Mouse (Mus musculus) midbrain, embryonic 15.5 days (tissue): Measurements from ENCODE around the gene Iqgap3. TPM values are rescaled to one million over a fixed set of nuclear protein-coding genes. Genes with fewer than 3 reads are reported as not detected.
A peak's percentile ranks its signal among the peaks of the same experiment; 100 is the strongest.

ENCODE experiments used
- ATAC-seq: fragments of 200-750 bp; cut with Nextera tagmentation; replicated peaks from 2 replicates; pipeline ENCODE4 v1.8.0; 2017; ENCODE audit warnings: moderate TSS enrichment
- H3K27ac ChIP-seq: fragments of 300-500 bp; sonication (generic); 2 replicates; pipeline ENCODE4 v1.5.1; 2015; ENCODE audit warnings: mild to moderate bottlenecking, inconsistent platforms
- H3K27me3 ChIP-seq: fragments of 300-500 bp; sonication (generic); replicated peaks from 2 replicates; pipeline ENCODE4 v1.6.1; 2015; ENCODE audit warnings: inconsistent platforms
- H3K36me3 ChIP-seq: fragments of 300-500 bp; sonication (generic); replicated peaks from 2 replicates; pipeline ENCODE4 v1.6.1; 2015; ENCODE audit warnings: inconsistent platforms
- H3K4me1 ChIP-seq: fragments of 300-500 bp; sonication (generic); 2 replicates; pipeline ENCODE4 v1.6.1; 2015; ENCODE audit warnings: inconsistent platforms
- H3K4me2 ChIP-seq: fragments of 300-500 bp; sonication (generic); 2 replicates; pipeline ENCODE4 v1.6.1; 2015; ENCODE audit warnings: inconsistent platforms, mild to moderate bottlenecking, moderate library complexity
- H3K4me3 ChIP-seq: fragments of 300-500 bp; sonication (generic); 2 replicates; pipeline ENCODE4 v1.5.1; 2015; ENCODE audit warnings: mild to moderate bottlenecking, inconsistent platforms
- H3K9ac ChIP-seq: fragments of 300-500 bp; sonication (generic); 2 replicates; pipeline ENCODE4 v1.6.1; 2015; ENCODE audit warnings: mild to moderate bottlenecking, inconsistent platforms
- H3K9me3 ChIP-seq: fragments of 300-500 bp; sonication (generic); 2 replicates; pipeline ENCODE4 v1.6.1; 2016; ENCODE audit warnings: inconsistent platforms
- WGBS: fragments of 180-500 bp; shearing (Covaris S2); methylation state at CpG from one replicate; pipeline ENCODE4 v1.1.7; 2015; ENCODE audit warnings: mixed read lengths; 5-methylcytosine and 5-hydroxymethylcytosine counted together
- polyA plus RNA-seq: library from polyadenylated mRNA; unstranded; fragments of >200 nt; fragmentation: Nextera tagmentation; extraction: Ambion mirVana; gene quantifications from 2 replicates; pipeline ENCODE4 v1.2.1, GENCODE M21; 2015

Iqgap3 gene
- polyA plus RNA-seq, 1 experiment from 2014 or later = 2.7 TPM

DNA sequence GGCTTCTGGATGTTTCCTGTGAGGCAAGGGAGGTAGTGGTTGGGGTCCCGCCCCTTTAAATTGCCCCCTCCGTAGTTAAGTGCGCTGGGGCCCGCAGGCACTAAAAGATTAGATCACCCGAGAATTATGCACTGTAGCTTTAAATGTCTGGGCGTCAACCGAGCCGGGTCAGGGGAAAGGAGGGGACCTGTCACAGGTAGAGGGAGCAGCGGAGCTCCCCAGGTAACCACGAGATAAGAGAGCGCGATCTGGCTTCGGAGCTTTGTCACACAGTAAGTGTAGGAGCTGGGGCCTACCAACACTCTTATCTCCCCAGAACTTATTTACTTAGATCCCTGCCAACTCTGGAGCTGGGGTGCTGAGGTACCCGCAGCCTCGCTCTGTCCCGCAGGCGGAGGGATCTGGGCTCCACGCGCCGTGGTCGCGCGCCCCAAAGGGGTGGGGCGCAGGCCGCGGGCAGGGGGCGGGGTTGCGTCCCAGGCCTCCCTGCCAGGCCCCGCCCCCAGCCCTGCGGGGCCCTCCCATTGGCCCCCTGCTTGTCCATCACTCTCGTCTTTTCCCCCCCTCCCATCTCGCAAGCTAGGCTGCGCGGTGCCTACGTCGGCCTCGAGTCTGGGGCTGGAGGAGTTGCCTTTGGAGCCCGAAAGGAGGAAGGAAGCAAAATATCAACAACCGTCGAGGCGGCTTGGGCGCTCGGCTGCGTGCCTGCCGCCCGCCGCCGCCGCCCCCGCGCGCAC lies 60.2 kb downstream of the Iqgap3 start, which contains the start of gene Mef2d:
Gene Mef2d (plus strand): TSS at position 586 of the 737 bp plus-strand sequence.
- peak within 1 kb of the TSS; percentile 92 for H3K4me2 ChIP-seq
- H3K27me3 ChIP-seq = peaks cover 18% of the 10 kb centered on the region
- H3K36me3 ChIP-seq = no peaks in the 10 kb centered on the region
- peak within 1 kb of the TSS; percentile 85 for H3K4me3 ChIP-seq
- H3K4me1 ChIP-seq = peaks cover 67% of the 10 kb centered on the region
- peak within 1 kb of the TSS; percentile 98 for H3K27ac ChIP-seq
- WGBS = under 1% methylated on average over 47 of the region's 52 CpGs
- H3K9me3 ChIP-seq = no peaks in the 10 kb centered on the region
- H3K9ac ChIP-seq = peak within 1 kb of the TSS; percentile 87
- ATAC-seq = peak; percentile 89

DNA sequence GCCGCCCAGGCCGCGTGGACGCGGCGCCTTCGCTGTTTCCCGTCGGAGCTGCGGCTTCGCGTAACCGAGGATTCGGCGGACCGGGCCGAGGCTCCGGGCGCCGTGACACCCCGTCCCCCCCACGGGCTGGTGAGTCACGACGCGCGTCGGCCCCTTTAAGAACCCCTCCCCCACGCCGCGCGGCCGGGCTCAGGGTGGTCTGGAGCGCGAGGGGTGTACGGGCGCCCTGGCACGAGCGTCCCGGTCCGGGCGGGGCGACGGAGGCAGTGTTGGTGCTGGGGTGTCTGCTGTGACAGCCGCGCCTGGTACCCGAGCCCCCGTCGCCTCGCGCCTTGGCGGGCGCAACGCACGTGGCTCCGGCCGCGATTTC lies 60.8 kb downstream of the Iqgap3 start:
- Histone ChIP-seq H3K27ac (peak overlapping the region; percentile 98), H3K4me1 (peaks cover 70% of the 10 kb centered on the region), H3K4me2 (peak overlapping the region; percentile 92), H3K27me3 (peaks cover 18% of the 10 kb centered on the region), H3K9ac (peak overlapping the region; percentile 87), H3K36me3 (no peaks in the 10 kb centered on the region), H3K9me3 (no peaks in the 10 kb centered on the region), H3K4me3 (peak overlapping the region; percentile 85)
- WGBS = under 1% methylated on average over 57 of the region's 57 CpGs
- ATAC-seq = peak; percentile 63

DNA sequence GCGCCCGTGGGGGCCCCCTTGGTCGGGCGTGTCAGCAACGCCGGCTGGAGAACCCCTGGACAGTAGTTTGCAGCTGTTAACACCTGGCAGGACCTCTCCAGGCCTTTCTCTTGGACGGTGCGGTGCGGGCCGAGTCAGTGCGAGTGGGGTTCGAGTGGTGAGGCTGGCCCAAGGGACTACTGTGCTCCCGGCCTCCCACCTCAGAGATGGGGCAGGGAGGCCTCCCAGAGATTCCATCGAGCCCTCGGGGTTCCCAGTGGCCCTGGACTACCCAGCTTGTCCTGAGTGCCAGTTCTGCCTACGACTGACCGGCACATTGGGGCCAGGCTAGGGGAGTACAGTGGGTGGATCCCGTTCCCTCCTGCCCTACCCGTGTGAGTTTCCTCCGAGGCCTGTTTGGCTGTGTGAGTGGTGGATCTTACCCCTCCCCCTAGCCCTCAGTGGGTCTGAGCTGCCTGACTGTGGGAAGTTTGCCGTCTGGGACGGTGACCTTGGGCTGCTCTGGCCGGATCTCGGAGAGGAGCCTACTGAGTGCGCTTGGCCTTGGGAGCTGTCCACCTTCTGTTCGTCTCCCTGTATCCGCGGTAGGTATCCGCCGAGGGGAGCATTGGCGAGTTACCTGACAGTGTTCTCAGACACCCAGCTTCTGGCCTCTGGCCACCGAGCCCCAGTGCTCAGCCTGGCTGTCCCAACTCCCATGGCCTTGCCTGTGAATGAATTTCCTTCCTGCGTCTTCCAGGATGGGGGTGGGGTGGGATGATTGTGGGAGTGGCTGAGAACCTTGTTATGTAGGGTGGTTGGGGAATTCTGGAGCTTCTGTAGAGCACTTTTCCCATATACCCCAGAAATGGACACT lies 61.4 kb downstream of the Iqgap3 start:
- Histone ChIP-seq H3K4me3 (peak overlapping the region; percentile 85), H3K27me3 (peaks cover 18% of the 10 kb centered on the region), H3K9ac (peak overlapping the region; percentile 87), H3K36me3 (no peaks in the 10 kb centered on the region), H3K4me1 (peaks cover 69% of the 10 kb centered on the region), H3K27ac (peak overlapping the region; percentile 98), H3K9me3 (no peaks in the 10 kb centered on the region), H3K4me2 (peak overlapping the region; percentile 92)
- ATAC-seq = peak; percentile 27
- WGBS = 2% methylated on average over 33 of the region's 33 CpGs

DNA sequence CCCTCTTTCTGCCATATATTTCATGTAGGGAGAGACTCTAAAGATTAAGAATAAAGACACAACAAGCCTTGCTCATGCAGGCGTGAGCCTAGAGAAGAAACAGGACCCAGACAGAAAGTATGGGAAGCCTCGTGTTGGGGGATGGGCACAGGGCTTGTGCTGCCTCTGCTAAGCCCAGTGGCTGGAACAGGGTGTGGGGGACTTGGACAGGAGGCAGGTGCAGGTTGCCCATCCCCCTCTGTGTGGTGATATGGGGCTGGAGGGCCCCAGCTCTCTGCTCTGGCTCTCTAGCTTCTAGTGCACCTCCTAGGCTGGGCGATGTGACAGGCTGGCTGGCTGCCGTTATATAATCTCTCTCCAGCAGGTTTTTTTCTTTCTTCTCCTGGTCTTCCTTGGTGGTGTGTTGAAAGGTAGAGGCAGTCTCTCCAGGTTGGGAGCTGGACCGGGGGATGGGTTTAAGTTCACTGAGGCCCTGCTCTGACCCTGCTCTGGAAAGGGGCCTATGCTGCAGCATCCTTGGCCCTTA lies 62.3 kb downstream of the Iqgap3 start:
- no peak for ATAC-seq
- H3K4me3 ChIP-seq = peak overlapping the region; percentile 85
- peak overlapping the region; percentile 87 for H3K9ac ChIP-seq
- WGBS = 17% methylated on average over 5 of the region's 5 CpGs
- H3K27ac ChIP-seq = peak overlapping the region; percentile 98
- H3K36me3 ChIP-seq = no peaks in the 10 kb centered on the region
- H3K4me1 ChIP-seq = peaks cover 73% of the 10 kb centered on the region
- peaks cover 18% of the 10 kb centered on the region for H3K27me3 ChIP-seq
- H3K9me3 ChIP-seq = no peaks in the 10 kb centered on the region
- peak overlapping the region; percentile 92 for H3K4me2 ChIP-seq

DNA sequence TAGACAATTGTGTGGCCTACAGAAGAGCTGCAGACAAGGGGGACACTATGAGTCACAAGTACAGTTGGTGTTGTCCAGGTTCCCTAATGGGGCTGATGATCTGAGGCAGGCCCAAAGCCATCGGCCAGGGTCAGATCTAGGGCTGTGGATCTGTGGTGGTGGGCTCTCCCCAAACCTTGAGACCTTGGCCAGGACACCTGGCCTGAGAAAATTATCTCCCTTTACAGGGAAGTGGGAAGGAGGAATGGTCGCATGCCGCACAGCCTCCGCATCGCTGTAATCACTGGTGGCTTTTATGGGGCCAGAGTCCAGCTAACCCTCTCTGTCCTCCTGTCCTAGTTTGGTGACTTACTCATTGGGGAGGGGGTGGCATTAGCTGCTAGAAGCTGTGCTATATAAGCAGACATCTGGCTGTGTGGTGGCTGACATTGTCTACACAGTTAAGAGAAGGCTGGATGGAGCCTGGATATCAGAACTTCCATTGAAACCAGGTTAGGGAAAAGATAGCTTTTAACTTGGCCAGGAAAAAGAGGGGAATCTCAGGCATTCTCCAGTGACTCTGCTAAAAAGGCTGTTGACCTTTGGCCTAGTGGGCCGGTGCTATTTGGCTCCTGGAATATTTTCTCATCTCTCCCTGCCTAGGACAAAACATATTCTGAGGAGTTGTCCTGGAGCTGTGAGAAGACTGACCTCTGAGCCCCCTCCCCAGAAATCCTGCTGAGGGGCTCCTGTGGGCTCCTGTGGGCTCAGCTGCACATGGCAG lies 63.1 kb downstream of the Iqgap3 start:
- Histone ChIP-seq H3K4me1 (peaks cover 73% of the 10 kb centered on the region), H3K27ac (0 out of 2 replicates have a peak overlapping the region, but pooled peaks have one; percentile 98), H3K4me2 (peak overlapping the region; percentile 92), H3K9ac (peak overlapping the region; percentile 87), H3K27me3 (peaks cover 13% of the 10 kb centered on the region), H3K36me3 (no peaks in the 10 kb centered on the region), H3K9me3 (no peaks in the 10 kb centered on the region), H3K4me3 (peak overlapping the region; percentile 85)
- 75% methylated on average over 6 of the region's 6 CpGs for WGBS
- no peak for ATAC-seq

DNA sequence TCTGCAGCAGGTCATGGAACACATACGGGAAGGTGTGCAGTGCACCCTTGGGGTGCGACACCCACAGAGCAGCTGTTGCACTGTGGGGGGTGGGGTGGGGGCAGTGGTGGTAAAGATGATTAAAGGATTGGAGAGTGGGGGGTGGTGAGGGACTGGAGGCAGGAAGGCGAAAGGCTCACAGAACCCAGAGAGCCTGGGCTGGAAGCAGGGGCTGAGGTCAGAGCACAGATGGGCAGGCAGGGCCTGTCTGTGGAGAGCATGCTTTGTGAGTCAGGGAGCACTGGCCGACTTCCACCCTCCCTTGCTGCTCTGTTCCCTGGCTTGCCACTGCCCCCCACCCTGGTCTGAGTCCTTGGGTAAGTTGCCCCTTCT lies 63.6 kb downstream of the Iqgap3 start:
- no peaks in the 10 kb centered on the region for H3K36me3 ChIP-seq
- H3K27ac ChIP-seq = no peak overlapping the region
- H3K4me1 ChIP-seq = peaks cover 79% of the 10 kb centered on the region
- no peaks in the 10 kb centered on the region for H3K9me3 ChIP-seq
- peak overlapping the region; percentile 87 for H3K9ac ChIP-seq
- ATAC-seq = no peak
- 24% methylated on average over 4 of the region's 4 CpGs for WGBS
- H3K27me3 ChIP-seq = peaks cover 7% of the 10 kb centered on the region
- H3K4me3 ChIP-seq = no peak overlapping the region
- H3K4me2 ChIP-seq = peak overlapping the region; percentile 92

DNA sequence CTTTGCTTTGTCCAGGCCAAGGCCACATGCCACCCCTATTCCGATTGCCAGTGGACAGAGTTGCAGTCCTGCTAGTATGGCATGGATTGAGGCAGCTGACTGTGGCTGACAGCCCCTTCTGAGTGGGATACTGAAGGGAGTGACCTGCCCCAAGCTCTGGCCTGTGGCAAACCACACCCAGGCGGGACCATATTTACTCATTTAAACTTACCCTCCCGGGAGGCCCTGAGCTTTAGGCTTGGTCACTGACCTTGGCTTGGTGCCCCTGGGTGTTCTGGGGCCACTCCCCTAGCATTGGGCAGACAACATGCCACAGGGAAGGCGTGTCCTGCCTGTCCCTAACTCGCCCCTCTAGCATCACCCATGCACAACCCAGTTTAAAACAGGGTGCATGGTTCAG lies 64.2 kb downstream of the Iqgap3 start:
- H3K9ac ChIP-seq = no peak overlapping the region
- peaks cover 85% of the 10 kb centered on the region for H3K4me1 ChIP-seq
- no peaks in the 10 kb centered on the region for H3K9me3 ChIP-seq
- peak overlapping the region; percentile 92; the same call in 1 of the 2 replicates for H3K4me2 ChIP-seq
- no peak overlapping the region for H3K27ac ChIP-seq
- no peaks in the 10 kb centered on the region for H3K36me3 ChIP-seq
- WGBS = 79% methylated on average over 5 of the region's 5 CpGs
- no peak for ATAC-seq
- H3K4me3 ChIP-seq = no peak overlapping the region
- peaks cover 2% of the 10 kb centered on the region for H3K27me3 ChIP-seq

DNA sequence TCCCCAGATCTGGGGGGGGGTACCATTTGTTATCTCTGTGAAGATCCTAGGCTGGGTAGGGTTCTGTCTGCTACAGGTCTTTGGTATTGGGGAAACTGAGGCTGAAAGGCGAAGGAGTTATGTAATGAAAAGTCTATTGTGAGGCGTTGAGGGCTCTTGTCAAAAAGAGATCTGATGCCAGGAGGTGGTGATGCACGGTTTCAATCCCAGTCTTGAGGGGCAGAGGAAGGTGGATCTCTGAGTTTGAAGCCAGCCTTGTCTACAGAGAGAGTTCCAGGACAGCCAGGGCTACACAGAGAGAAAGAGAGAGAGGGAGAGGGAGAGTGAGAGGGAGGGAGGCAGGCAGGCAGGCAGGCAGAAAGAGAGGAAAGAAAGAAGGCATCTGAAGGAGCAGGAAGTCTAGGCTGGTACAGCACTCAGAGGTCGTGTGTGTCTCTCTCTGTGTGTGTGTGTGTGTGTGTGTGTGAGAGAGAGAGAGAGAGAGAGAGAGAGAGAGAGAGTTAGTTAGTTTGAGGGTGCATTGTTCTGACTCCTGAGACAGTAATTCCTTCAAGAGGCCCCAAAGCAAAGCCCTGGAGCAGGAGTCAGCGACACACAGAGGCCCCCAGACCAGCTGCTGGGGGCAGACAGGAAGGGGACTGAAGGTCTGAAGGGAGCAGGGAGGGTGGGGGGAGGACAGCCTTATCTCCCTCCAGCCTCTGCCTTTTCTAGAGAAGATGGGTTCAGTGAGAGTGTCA lies 64.8 kb downstream of the Iqgap3 start:
- H3K27me3 ChIP-seq = no peaks in the 10 kb centered on the region
- ATAC-seq = no peak
- H3K9ac ChIP-seq = no peak overlapping the region
- no peak overlapping the region for H3K27ac ChIP-seq
- no peak overlapping the region for H3K4me3 ChIP-seq
- H3K4me2 ChIP-seq = no peak overlapping the region
- 41% methylated on average over 5 of the region's 5 CpGs for WGBS
- no peaks in the 10 kb centered on the region for H3K36me3 ChIP-seq
- no peaks in the 10 kb centered on the region for H3K9me3 ChIP-seq
- peaks cover 88% of the 10 kb centered on the region for H3K4me1 ChIP-seq

DNA sequence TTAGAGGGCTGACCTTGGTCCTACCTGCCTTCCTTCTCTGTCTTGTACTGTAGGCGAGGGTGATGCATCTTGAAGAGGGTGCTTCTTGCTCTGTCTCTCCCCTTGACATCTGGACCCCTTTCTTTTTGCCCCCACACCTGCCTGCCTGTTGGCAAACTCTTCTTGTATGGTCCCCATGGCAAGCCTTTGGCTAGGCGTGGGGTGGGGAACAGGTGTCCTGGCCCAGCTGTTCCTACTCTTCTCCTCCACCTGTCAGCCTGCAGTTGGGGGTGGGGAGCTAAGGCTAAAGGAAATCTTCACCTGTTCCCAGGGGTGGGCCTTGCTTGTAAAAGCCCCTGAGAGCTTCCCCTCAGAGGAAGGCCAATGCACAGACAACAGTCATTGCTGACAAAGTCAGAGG lies 65.7 kb downstream of the Iqgap3 start:
- Histone ChIP-seq H3K27me3 (no peaks in the 10 kb centered on the region), H3K4me3 (no peak overlapping the region), H3K4me1 (peaks cover 94% of the 10 kb centered on the region), H3K36me3 (no peaks in the 10 kb centered on the region), H3K9ac (no peak overlapping the region), H3K27ac (no peak overlapping the region), H3K4me2 (no peak overlapping the region), H3K9me3 (no peaks in the 10 kb centered on the region)
- WGBS = 91% methylated on average over 2 of the region's 2 CpGs
- ATAC-seq = no peak

DNA sequence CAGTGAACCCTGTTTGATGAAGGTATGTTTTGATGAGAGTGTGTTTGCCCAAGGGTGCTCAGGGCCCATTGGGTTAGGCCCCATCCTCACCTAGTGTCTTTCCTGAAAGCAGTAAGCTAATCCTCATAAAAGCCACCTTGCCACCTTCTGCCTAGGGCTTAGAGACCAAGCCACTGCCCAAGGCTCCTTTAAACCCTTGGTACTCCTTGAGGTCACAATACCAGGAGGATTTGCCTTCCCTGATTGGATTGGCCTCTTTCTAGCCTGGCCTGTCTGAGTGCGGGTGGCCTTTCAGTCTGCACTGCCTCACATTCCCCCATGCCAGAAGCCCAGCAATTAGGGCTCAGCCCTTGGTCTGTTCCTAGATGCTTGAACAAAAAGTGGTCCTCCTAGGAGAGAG lies 66.1 kb downstream of the Iqgap3 start:
- Histone ChIP-seq H3K27me3 (no peaks in the 10 kb centered on the region), H3K9me3 (no peaks in the 10 kb centered on the region), H3K4me3 (no peak overlapping the region), H3K9ac (no peak overlapping the region), H3K27ac (no peak overlapping the region), H3K36me3 (no peaks in the 10 kb centered on the region), H3K4me1 (peaks cover 99% of the 10 kb centered on the region), H3K4me2 (no peak overlapping the region)
- 76% methylated on average over 1 of the region's 1 CpGs for WGBS
- ATAC-seq = no peak

DNA sequence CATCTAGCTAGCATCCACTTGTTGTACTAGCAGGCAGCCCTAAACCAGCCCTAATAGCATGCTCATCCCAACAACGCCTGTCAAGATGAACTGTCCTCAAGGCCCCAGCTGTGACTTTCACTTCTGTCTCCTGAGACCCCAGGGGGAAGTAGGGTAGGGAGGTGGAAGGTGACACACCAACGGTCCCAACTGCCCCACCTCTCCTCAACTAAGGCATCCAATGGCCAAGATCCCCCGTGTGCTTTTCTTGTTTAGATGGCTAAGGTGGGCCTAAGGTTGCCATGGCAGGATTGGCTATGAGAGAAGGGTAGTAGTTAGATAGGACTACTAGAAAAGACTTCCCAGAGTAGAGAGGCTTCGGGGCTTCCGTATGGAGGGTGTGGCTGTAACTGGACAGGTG lies 66.6 kb downstream of the Iqgap3 start:
- H3K9ac ChIP-seq = no peak overlapping the region
- no peaks in the 10 kb centered on the region for H3K9me3 ChIP-seq
- ATAC-seq = no peak
- H3K4me1 ChIP-seq = peaks cover 99% of the 10 kb centered on the region
- H3K27ac ChIP-seq = no peak overlapping the region
- H3K27me3 ChIP-seq = no peaks in the 10 kb centered on the region
- H3K4me3 ChIP-seq = no peak overlapping the region
- no peak overlapping the region for H3K4me2 ChIP-seq
- no peaks in the 10 kb centered on the region for H3K36me3 ChIP-seq
- 87% methylated on average over 5 of the region's 5 CpGs for WGBS
